Mouse (Mus musculus): ENCODE data around the gene Slc16a6. TPM values are rescaled to one million over a fixed set of nuclear protein-coding genes. Genes with fewer than 3 reads are reported as not detected.

Gene Slc16a6
- polyA plus RNA-seq, 1 experiment from 2014 or later, result 4.4 TPM

GRCm38 (mm10) chr11:109470170-109470569 lies 3.2 kb downstream of the Slc16a6 start:
- no peaks in the 10 kb centered on the region for H3K9me3 ChIP-seq (ENCODE audit: control insufficient read depth, low read depth, low read length)
- no peak overlapping the region for H3K4me3 ChIP-seq (ENCODE audit: low read depth, low read length)
- WGBS, result 60% methylated on average over 9 of the region's 9 CpGs
- H3K4me2 ChIP-seq (replicated peaks; ENCODE audit: low read depth, low read length), result no peak overlapping the region
- H3K27ac ChIP-seq (ENCODE audit: low read length), result no peak overlapping the region
- 0 out of 2 replicates have a peak, but pooled peaks cover 3% of the 10 kb centered on the region for H3K4me1 ChIP-seq (ENCODE audit: control insufficient read depth, insufficient read depth, low read length)
- H3K27me3 ChIP-seq (ENCODE audit: control insufficient read depth, insufficient read depth, low read length), result no peaks in the 10 kb centered on the region
- H3K36me3 ChIP-seq (ENCODE audit: control insufficient read depth, insufficient read depth, low read length), result no peaks in the 10 kb centered on the region
- no peak for ATAC-seq (ENCODE audit: insufficient number of reproducible peaks, insufficient read depth, low FRiP score, low read depth)
- H3K9ac ChIP-seq (replicated peaks; ENCODE audit: low read depth, low read length), result no peak overlapping the region

GRCm38 (mm10) chr11:109468133-109468532 lies 5.3 kb downstream of the Slc16a6 start:
- Histone ChIP-seq H3K4me3 (ENCODE audit: low read depth, low read length) (no peak overlapping the region), H3K4me2 (replicated peaks; ENCODE audit: low read depth, low read length) (no peak overlapping the region), H3K4me1 (ENCODE audit: control insufficient read depth, insufficient read depth, low read length) (0 out of 2 replicates have a peak, but pooled peaks cover 3% of the 10 kb centered on the region), H3K27ac (ENCODE audit: low read length) (no peak overlapping the region), H3K36me3 (ENCODE audit: control insufficient read depth, insufficient read depth, low read length) (no peaks in the 10 kb centered on the region), H3K27me3 (ENCODE audit: control insufficient read depth, insufficient read depth, low read length) (no peaks in the 10 kb centered on the region), H3K9me3 (ENCODE audit: control insufficient read depth, low read depth, low read length) (no peaks in the 10 kb centered on the region), H3K9ac (replicated peaks; ENCODE audit: low read depth, low read length) (no peak overlapping the region)
- no peak for ATAC-seq (ENCODE audit: insufficient number of reproducible peaks, insufficient read depth, low FRiP score, low read depth)
- 76% methylated on average over 5 of the region's 5 CpGs for WGBS

- H3K4me1 ChIP-seq (ENCODE audit: control insufficient read depth, insufficient read depth, low read length), result 0 out of 2 replicates have a peak, but pooled peaks cover 3% of the 10 kb centered on the region
- no peaks in the 10 kb centered on the region for H3K36me3 ChIP-seq (ENCODE audit: control insufficient read depth, insufficient read depth, low read length)
- H3K9me3 ChIP-seq (ENCODE audit: control insufficient read depth, low read depth, low read length), result no peaks in the 10 kb centered on the region
- H3K27me3 ChIP-seq (ENCODE audit: control insufficient read depth, insufficient read depth, low read length), result no peaks in the 10 kb centered on the region
- no peak overlapping the region for H3K27ac ChIP-seq (ENCODE audit: low read length)
- H3K4me3 ChIP-seq (ENCODE audit: low read depth, low read length), result no peak overlapping the region
- 45% methylated on average over 8 of the region's 8 CpGs for WGBS
- no peak overlapping the region for H3K9ac ChIP-seq (replicated peaks; ENCODE audit: low read depth, low read length)
- no peak overlapping the region for H3K4me2 ChIP-seq (replicated peaks; ENCODE audit: low read depth, low read length)
- no peak for ATAC-seq (ENCODE audit: insufficient number of reproducible peaks, insufficient read depth, low FRiP score, low read depth)
Measured at GRCm38 (mm10) chr11:109466987-109467386, 6.4 kb downstream of the Slc16a6 start.

GRCm38 (mm10) chr11:109465068-109465467 lies 8.3 kb downstream of the Slc16a6 start:
- no peak overlapping the region for H3K4me3 ChIP-seq (ENCODE audit: low read depth, low read length)
- no peak overlapping the region for H3K27ac ChIP-seq (ENCODE audit: low read length)
- ATAC-seq (ENCODE audit: insufficient number of reproducible peaks, insufficient read depth, low FRiP score, low read depth), result no peak
- 87% methylated on average over 4 of the region's 4 CpGs for WGBS
- H3K27me3 ChIP-seq (ENCODE audit: control insufficient read depth, insufficient read depth, low read length), result no peaks in the 10 kb centered on the region
- H3K4me1 ChIP-seq (ENCODE audit: control insufficient read depth, insufficient read depth, low read length), result no peaks in the 10 kb centered on the region
- no peak overlapping the region for H3K9ac ChIP-seq (replicated peaks; ENCODE audit: low read depth, low read length)
- no peaks in the 10 kb centered on the region for H3K9me3 ChIP-seq (ENCODE audit: control insufficient read depth, low read depth, low read length)
- H3K36me3 ChIP-seq (ENCODE audit: control insufficient read depth, insufficient read depth, low read length), result no peaks in the 10 kb centered on the region
- no peak overlapping the region for H3K4me2 ChIP-seq (replicated peaks; ENCODE audit: low read depth, low read length)

DNA sequence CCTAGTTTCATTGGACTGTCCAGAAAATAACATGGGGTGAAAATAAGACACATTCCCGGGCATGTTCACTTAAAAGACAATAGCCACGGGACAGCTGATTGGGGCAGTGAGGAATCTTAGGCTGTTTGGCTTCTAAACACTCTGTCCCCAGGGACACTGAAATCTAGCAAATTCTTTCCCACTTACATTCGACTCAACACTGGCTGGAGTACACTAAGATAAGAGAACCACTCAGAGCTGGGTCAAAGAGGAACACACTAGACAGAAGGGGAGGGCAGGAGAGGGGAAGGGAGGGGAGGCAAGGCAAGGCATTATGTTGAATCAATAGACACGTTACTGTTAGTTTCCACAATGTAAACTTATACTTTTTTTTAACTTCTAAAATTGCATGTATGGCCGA lies 12.8 kb downstream of the Slc16a6 start:
- H3K36me3 ChIP-seq (ENCODE audit: control insufficient read depth, insufficient read depth, low read length), result no peaks in the 10 kb centered on the region
- H3K9ac ChIP-seq (replicated peaks; ENCODE audit: low read depth, low read length), result no peak overlapping the region
- H3K4me3 ChIP-seq (ENCODE audit: low read depth, low read length), result no peak overlapping the region
- WGBS, result 48% methylated on average over 5 of the region's 5 CpGs
- no peak overlapping the region for H3K27ac ChIP-seq (ENCODE audit: low read length)
- no peaks in the 10 kb centered on the region for H3K9me3 ChIP-seq (ENCODE audit: control insufficient read depth, low read depth, low read length)
- H3K4me1 ChIP-seq (ENCODE audit: control insufficient read depth, insufficient read depth, low read length), result no peaks in the 10 kb centered on the region
- H3K27me3 ChIP-seq (ENCODE audit: control insufficient read depth, insufficient read depth, low read length), result no peaks in the 10 kb centered on the region
- ATAC-seq (ENCODE audit: insufficient number of reproducible peaks, insufficient read depth, low FRiP score, low read depth), result no peak
- H3K4me2 ChIP-seq (replicated peaks; ENCODE audit: low read depth, low read length), result no peak overlapping the region

GRCm38 (mm10) chr11:109458165-109458564 lies 15.2 kb downstream of the Slc16a6 start:
- no peak for ATAC-seq (ENCODE audit: insufficient number of reproducible peaks, insufficient read depth, low FRiP score, low read depth)

GRCm38 (mm10) chr11:109456261-109456660 lies 17.1 kb downstream of the Slc16a6 start:
- Histone ChIP-seq H3K36me3 (ENCODE audit: control insufficient read depth, insufficient read depth, low read length) (peaks cover 6% of the 10 kb centered on the region; the same call in 1 of the 2 replicates), H3K4me3 (ENCODE audit: low read depth, low read length) (no peak overlapping the region), H3K27ac (ENCODE audit: low read length) (no peak overlapping the region), H3K27me3 (ENCODE audit: control insufficient read depth, insufficient read depth, low read length) (no peaks in the 10 kb centered on the region), H3K9me3 (ENCODE audit: control insufficient read depth, low read depth, low read length) (no peaks in the 10 kb centered on the region), H3K4me2 (replicated peaks; ENCODE audit: low read depth, low read length) (no peak overlapping the region), H3K4me1 (ENCODE audit: control insufficient read depth, insufficient read depth, low read length) (no peaks in the 10 kb centered on the region), H3K9ac (replicated peaks; ENCODE audit: low read depth, low read length) (no peak overlapping the region)
- 93% methylated on average over 5 of the region's 5 CpGs for WGBS
- no peak for ATAC-seq (ENCODE audit: insufficient number of reproducible peaks, insufficient read depth, low FRiP score, low read depth)

More at GRCm38 (mm10) chr11:109458165-109458564, 15.2 kb downstream of the Slc16a6 start:
- Histone ChIP-seq H3K36me3 (ENCODE audit: control insufficient read depth, insufficient read depth, low read length) (peaks cover 6% of the 10 kb centered on the region; the same call in 1 of the 2 replicates), H3K4me1 (ENCODE audit: control insufficient read depth, insufficient read depth, low read length) (no peaks in the 10 kb centered on the region), H3K9me3 (ENCODE audit: control insufficient read depth, low read depth, low read length) (no peaks in the 10 kb centered on the region), H3K27ac (ENCODE audit: low read length) (no peak overlapping the region), H3K9ac (replicated peaks; ENCODE audit: low read depth, low read length) (no peak overlapping the region), H3K4me3 (ENCODE audit: low read depth, low read length) (no peak overlapping the region), H3K27me3 (ENCODE audit: control insufficient read depth, insufficient read depth, low read length) (no peaks in the 10 kb centered on the region), H3K4me2 (replicated peaks; ENCODE audit: low read depth, low read length) (no peak overlapping the region)
- WGBS, result 96% methylated on average over 11 of the region's 11 CpGs

GRCm38 (mm10) chr11:109451169-109451568 lies 22.2 kb downstream of the Slc16a6 start:
- no peak for ATAC-seq (ENCODE audit: insufficient number of reproducible peaks, insufficient read depth, low FRiP score, low read depth)
- no peak overlapping the region for H3K9ac ChIP-seq (replicated peaks; ENCODE audit: low read depth, low read length)
- no peak overlapping the region for H3K4me2 ChIP-seq (replicated peaks; ENCODE audit: low read depth, low read length)
- H3K9me3 ChIP-seq (ENCODE audit: control insufficient read depth, low read depth, low read length), result no peaks in the 10 kb centered on the region
- H3K36me3 ChIP-seq (ENCODE audit: control insufficient read depth, insufficient read depth, low read length), result peaks cover 6% of the 10 kb centered on the region; the same call in 1 of the 2 replicates
- H3K4me1 ChIP-seq (ENCODE audit: control insufficient read depth, insufficient read depth, low read length), result no peaks in the 10 kb centered on the region
- no peak overlapping the region for H3K27ac ChIP-seq (ENCODE audit: low read length)
- H3K27me3 ChIP-seq (ENCODE audit: control insufficient read depth, insufficient read depth, low read length), result no peaks in the 10 kb centered on the region
- WGBS, result 77% methylated on average over 11 of the region's 11 CpGs
- no peak overlapping the region for H3K4me3 ChIP-seq (ENCODE audit: low read depth, low read length)

GRCm38 (mm10) chr11:109445438-109446035 lies 27.9 kb downstream of the Slc16a6 start:
- Histone ChIP-seq H3K27me3 (ENCODE audit: control insufficient read depth, insufficient read depth, low read length) (no peaks in the 10 kb centered on the region), H3K4me1 (ENCODE audit: control insufficient read depth, insufficient read depth, low read length) (no peaks in the 10 kb centered on the region), H3K4me2 (replicated peaks; ENCODE audit: low read depth, low read length) (no peak overlapping the region), H3K9ac (replicated peaks; ENCODE audit: low read depth, low read length) (no peak overlapping the region), H3K4me3 (ENCODE audit: low read depth, low read length) (no peak overlapping the region), H3K27ac (ENCODE audit: low read length) (no peak overlapping the region), H3K36me3 (ENCODE audit: control insufficient read depth, insufficient read depth, low read length) (no peaks in the 10 kb centered on the region), H3K9me3 (ENCODE audit: control insufficient read depth, low read depth, low read length) (no peaks in the 10 kb centered on the region)
- ATAC-seq (ENCODE audit: insufficient number of reproducible peaks, insufficient read depth, low FRiP score, low read depth), result 0 out of 2 replicates have a peak, but pooled peaks have one; percentile 53
- 50% methylated on average over 13 of the region's 13 CpGs for WGBS

All from stomach, embryonic 14.5 days (tissue).